15 mouse cellular contexts compared by ENCODE assay signal in genomic region chr6:31334086-31334485, GRCm38 (mm10).
"Had no signal": no experiment of that assay in that cellular context is flagged by ENCODE, and none has a peak within 500 bp of the region (broad histone marks: within the 10 kb centered on the region; RNA-seq: fewer than 3 reads in every experiment).

No protein-coding gene starts in this region.

- H3K4me1 ChIP-seq: lung, embryonic 15.5 days; neural tube, embryonic 12.5 days had no signal

- H3K36me3 ChIP-seq: lung, embryonic 15.5 days; midbrain, embryonic 13.5 days; midbrain, embryonic 15.5 days; neural tube, embryonic 12.5 days; stomach, embryonic 15.5 days had no signal

- H3K9me3 ChIP-seq: lung, embryonic 15.5 days; megakaryocyte, embryonic 14.5 days; midbrain, embryonic 13.5 days; midbrain, embryonic 15.5 days; neural tube, embryonic 12.5 days; stomach, embryonic 15.5 days had no signal

- H3K27me3 ChIP-seq: lung, embryonic 15.5 days; midbrain, embryonic 13.5 days; midbrain, embryonic 15.5 days; neural tube, embryonic 12.5 days; stomach, embryonic 15.5 days had no signal

- H3K27ac ChIP-seq: lung, embryonic 15.5 days; macrophage; midbrain, embryonic 13.5 days; midbrain, embryonic 15.5 days; neural tube, embryonic 12.5 days; stomach, embryonic 15.5 days; stomach, postnatal 0 days had no signal

- H3K4me3 ChIP-seq: lung, embryonic 15.5 days; megakaryocyte, embryonic 14.5 days; midbrain, embryonic 13.5 days; midbrain, embryonic 15.5 days; neural tube, embryonic 12.5 days; stomach, embryonic 15.5 days had no signal

- DNase-seq: lung, adult 2 months; lung, postnatal 14 days; lung, postnatal 36 days; right cerebral cortex, postnatal 14 days; thymus, adult 2 months; thymus, postnatal 25 days; thymus, postnatal 4 days had no signal
